Mouse (Mus musculus): ENCODE data around the gene Gng13. TPM values are rescaled to one million over a fixed set of nuclear protein-coding genes. Genes with fewer than 3 reads are reported as not detected.

Gng13 gene
- polyA plus RNA-seq, 1 experiment: 1.1 TPM

DNA sequence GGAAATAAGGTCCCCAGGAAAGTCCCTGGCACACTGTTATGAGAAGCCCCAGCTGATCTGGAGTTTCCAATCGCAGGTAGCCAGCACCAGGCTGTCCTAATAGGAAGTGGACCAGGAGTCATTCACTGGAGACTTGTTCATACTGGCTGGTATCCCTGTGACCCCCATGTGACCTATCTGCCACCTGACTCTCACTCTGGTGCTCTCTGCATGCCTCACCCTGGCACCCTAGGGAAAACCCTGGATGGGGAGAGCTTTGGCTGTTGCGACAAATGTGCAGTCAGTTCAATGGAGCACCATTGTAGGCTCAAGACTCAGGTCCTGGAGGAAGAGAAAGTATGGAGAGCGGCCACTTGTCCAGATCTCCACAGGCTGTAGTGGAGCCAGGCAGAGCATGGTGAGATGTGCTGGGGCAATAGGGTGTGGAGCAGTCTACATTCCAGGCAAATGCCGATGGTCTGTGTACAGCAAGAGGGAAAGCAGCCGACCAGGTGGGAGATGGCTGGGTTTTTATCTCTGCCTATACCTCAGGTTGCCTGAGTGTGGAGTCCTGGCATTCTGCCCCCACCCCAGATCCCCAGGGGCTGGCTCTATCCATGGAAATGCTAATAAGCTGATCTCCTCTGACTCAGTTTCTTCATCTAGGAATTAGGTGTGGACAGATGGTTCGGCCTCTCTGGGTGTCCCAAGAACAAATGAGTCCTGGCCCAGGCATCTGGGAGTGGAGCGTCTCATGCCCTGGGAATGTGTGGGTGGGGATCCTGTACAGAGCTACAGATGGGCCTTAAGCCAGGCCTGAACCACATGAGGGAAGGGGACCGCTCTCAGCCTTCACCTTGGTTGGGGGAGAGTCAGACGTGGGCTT, 39.6 kb downstream of the Gng13 start:
- no peak for DNase-seq (ENCODE audit: low read depth)
- TF ChIP-seq CTCF (IDR thresholded peaks at IDR 0.05; ENCODE audit: borderline replicate concordance, extremely low read depth, insufficient read depth, insufficient read length) (no peak), POLR2A (IDR thresholded peaks at IDR 0.05; ENCODE audit: borderline replicate concordance, extremely low read depth, insufficient read depth, insufficient read length, poor library complexity, severe bottlenecking) (no peak)

DNA sequence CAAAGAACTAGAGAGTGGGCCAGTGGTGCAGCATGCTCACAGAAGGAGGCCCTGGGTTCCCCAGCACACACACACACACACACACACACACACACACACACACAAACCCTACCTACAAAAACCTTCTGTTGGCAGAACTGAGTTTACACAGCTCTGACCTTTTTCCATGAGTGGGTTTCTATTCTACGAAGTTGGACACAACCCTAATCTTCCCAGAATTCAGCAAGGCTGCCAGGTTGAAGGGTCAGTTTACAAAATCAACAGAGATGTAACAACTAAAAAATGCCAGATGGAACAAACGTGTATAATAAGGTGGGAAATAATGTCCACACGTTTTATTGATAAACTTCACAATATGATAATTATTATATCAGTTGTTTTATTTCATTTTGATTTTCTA, 40.7 kb downstream of the Gng13 start:
- DNase-seq (ENCODE audit: low read depth): no peak
- TF ChIP-seq CTCF (IDR thresholded peaks at IDR 0.05; ENCODE audit: borderline replicate concordance, extremely low read depth, insufficient read depth, insufficient read length) (no peak), POLR2A (IDR thresholded peaks at IDR 0.05; ENCODE audit: borderline replicate concordance, extremely low read depth, insufficient read depth, insufficient read length, poor library complexity, severe bottlenecking) (no peak)

DNA sequence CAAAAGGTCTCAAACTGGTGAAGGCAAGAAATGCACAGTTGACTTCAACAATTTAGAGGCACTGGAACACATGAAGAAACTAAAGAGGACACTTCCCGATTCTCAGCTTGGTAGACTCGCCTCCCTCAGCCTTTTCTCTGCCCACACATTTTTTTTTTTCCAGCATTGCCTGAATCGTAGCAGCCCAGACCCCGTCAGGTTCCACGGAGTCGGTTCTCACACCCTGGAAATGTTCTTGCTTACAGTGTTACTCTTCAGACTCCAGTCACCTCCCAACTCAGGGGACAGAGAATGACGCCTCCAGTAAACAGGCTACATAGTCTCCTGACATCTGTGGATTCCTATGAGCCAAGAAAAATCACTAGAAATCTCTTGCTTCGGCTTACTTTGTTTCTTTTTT, 43.2 kb downstream of the Gng13 start:
- no peak for DNase-seq (ENCODE audit: low read depth)

DNA sequence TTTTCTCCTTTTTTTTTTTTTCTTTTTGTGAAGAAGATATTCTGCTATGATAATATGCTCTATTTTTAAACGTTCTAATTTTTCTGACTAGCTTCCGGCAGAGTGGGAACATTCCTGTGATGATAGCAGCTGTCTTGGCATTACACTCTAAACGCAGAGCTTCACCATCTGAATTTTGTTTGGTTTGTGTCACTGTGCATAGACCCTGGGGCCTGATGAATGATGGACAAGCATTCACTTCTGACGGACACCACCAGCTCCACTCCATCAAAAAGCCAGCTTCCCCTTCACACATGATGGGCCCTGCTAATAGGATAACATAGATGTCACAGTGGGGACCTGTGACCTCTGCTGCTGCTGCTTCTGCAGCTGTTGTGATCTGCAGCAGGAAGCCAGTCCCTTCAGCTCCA, 44.6 kb downstream of the Gng13 start:
- no peak for TF ChIP-seq POLR2A (IDR thresholded peaks at IDR 0.05; ENCODE audit: borderline replicate concordance, extremely low read depth, insufficient read depth, insufficient read length, poor library complexity, severe bottlenecking)
- DNase-seq (ENCODE audit: low read depth): no peak

More for the DNA sequence above, 43.2 kb downstream of the Gng13 start:
- TF ChIP-seq CTCF (IDR thresholded peaks at IDR 0.05; ENCODE audit: borderline replicate concordance, extremely low read depth, insufficient read depth, insufficient read length) (no peak), POLR2A (IDR thresholded peaks at IDR 0.05; ENCODE audit: borderline replicate concordance, extremely low read depth, insufficient read depth, insufficient read length, poor library complexity, severe bottlenecking) (no peak)

DNA sequence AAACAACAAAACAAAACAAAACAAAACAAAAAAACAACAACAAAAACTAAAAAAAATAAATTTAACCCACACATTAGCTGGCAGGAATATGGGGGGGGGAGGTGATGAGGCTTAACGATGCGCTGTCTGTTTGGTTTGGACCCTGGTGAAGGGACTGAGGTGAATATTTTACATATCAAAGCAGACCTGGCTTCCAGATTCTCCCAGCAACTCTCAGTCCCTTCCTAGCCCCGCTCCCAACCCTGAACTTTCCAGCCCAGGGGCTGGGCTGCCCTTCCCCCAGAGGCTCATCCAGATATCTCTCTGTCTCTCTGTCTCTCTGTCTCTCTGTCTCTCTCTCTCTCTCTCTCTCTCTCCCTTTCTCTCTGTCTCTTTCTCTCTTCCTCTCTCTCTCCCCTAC, 45.6 kb downstream of the Gng13 start:
- DNase-seq (ENCODE audit: low read depth): no peak
- no peak for TF ChIP-seq POLR2A (IDR thresholded peaks at IDR 0.05; ENCODE audit: borderline replicate concordance, extremely low read depth, insufficient read depth, insufficient read length, poor library complexity, severe bottlenecking)
- TF ChIP-seq CTCF (IDR thresholded peaks at IDR 0.05; ENCODE audit: borderline replicate concordance, extremely low read depth, insufficient read depth, insufficient read length): no peak

DNA sequence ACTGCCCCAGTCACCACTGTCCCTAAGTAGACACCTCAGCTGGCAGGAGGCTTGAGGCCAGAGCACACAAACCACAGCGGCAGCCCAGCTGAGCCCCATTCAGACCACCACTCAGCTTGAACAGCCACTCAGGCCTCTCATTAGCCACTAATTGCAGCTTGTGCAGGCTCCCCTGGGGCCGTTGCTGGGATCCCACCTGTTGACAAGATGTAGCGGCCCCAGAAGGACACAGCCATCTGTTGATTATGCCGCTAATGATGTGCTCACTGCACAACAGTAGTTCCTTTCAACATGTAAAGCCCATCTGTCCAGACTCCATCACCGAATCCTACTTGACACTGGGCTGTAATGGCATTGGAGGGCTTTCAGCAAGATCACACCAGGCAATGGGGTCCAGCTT, 48.9 kb downstream of the Gng13 start:
- TF ChIP-seq CTCF (IDR thresholded peaks at IDR 0.05; ENCODE audit: borderline replicate concordance, extremely low read depth, insufficient read depth, insufficient read length) (no peak), POLR2A (IDR thresholded peaks at IDR 0.05; ENCODE audit: borderline replicate concordance, extremely low read depth, insufficient read depth, insufficient read length, poor library complexity, severe bottlenecking) (no peak)
- peak; percentile 87 for DNase-seq (ENCODE audit: low read depth)

Other genes with a start within 250 kb of the Gng13 start
- gene Sstr5, start 219.9 kb upstream of the Gng13 start, polyA plus RNA-seq (2012; rRNA removed): 0.22 and 0.25 TPM in 2 replicates
- gene Sox8, start 146.5 kb upstream of the Gng13 start, polyA plus RNA-seq (2012; rRNA removed): 17.6 and 17.9 TPM in 2 replicates
- gene Lmf1, start 138.1 kb upstream of the Gng13 start, polyA plus RNA-seq (2012; rRNA removed): 11.7 and 16.0 TPM in 2 replicates
- gene Chtf18, start 10.2 kb downstream of the Gng13 start, polyA plus RNA-seq (2012; rRNA removed): 12.4 and 18.7 TPM in 2 replicates
- 43.2 and 59.4 TPM in 2 replicates for gene Rpusd1, start 10.5 kb downstream of the Gng13 start, polyA plus RNA-seq (2012; rRNA removed)
- 0.09 TPM in 1 of 2 replicates, not detected in the other for gene Mslnl, start 18.9 kb downstream of the Gng13 start, polyA plus RNA-seq (2012; rRNA removed)
- 0.07 and 0.19 TPM in 2 replicates for gene Msln, start 37.2 kb downstream of the Gng13 start, polyA plus RNA-seq (2012; rRNA removed)
- gene Narfl, start 56.6 kb downstream of the Gng13 start, polyA plus RNA-seq (2012; rRNA removed): 26.7 and 30.6 TPM in 2 replicates
- gene Haghl, start 68.5 kb downstream of the Gng13 start, polyA plus RNA-seq (2012; rRNA removed): 167 and 268 TPM in 2 replicates
- gene Ccdc78, start 69.4 kb downstream of the Gng13 start, polyA plus RNA-seq (2012; rRNA removed): 0.08 and 0.11 TPM in 2 replicates
- gene Fam173a, start 75.7 kb downstream of the Gng13 start, polyA plus RNA-seq (2012; rRNA removed): 93.9 and 145 TPM in 2 replicates
- gene AC134908.4, start 78.5 kb downstream of the Gng13 start, polyA plus RNA-seq (2012; rRNA removed): 0.12 and 0.21 TPM in 2 replicates
- gene Metrn, start 80.0 kb downstream of the Gng13 start, polyA plus RNA-seq (2012; rRNA removed): 107 and 109 TPM in 2 replicates
- 91.8 and 101 TPM in 2 replicates for gene Fbxl16, start 91.9 kb downstream of the Gng13 start, polyA plus RNA-seq (2012; rRNA removed)
- gene Wdr24, start 106.5 kb downstream of the Gng13 start, polyA plus RNA-seq (2012; rRNA removed): 47.0 and 57.5 TPM in 2 replicates
- gene Jmjd8, start 111.7 kb downstream of the Gng13 start, polyA plus RNA-seq (2012; rRNA removed): 80.0 and 93.6 TPM in 2 replicates
- gene Stub1, start 116.2 kb downstream of the Gng13 start, polyA plus RNA-seq (2012; rRNA removed): 252 and 308 TPM in 2 replicates
- 56.2 and 67.3 TPM in 2 replicates for gene Rhbdl1, start 120.1 kb downstream of the Gng13 start, polyA plus RNA-seq (2012; rRNA removed)
- gene Gm20683, start 124.6 kb downstream of the Gng13 start, polyA plus RNA-seq (2012; rRNA removed): 26.6 and 40.8 TPM in 2 replicates
- 88.4 and 111 TPM in 2 replicates for gene Rhot2, start 127.7 kb downstream of the Gng13 start, polyA plus RNA-seq (2012; rRNA removed)
- gene Wdr90, start 144.3 kb downstream of the Gng13 start, polyA plus RNA-seq (2012; rRNA removed): 49.5 and 81.1 TPM in 2 replicates
- 11.7 and 14.8 TPM in 2 replicates for gene Mcrip2, start 151.6 kb downstream of the Gng13 start, polyA plus RNA-seq (2012; rRNA removed)
- 71.4 and 89.5 TPM in 2 replicates for gene Mettl26, start 157.9 kb downstream of the Gng13 start, polyA plus RNA-seq (2012; rRNA removed)
- 0.66 and 0.90 TPM in 2 replicates for gene Wfikkn1, start 163.7 kb downstream of the Gng13 start, polyA plus RNA-seq (2012; rRNA removed)
- 88.3 and 98.8 TPM in 2 replicates for gene Rab40c, start 202.6 kb downstream of the Gng13 start, polyA plus RNA-seq (2012; rRNA removed)
- 117 and 126 TPM in 2 replicates for gene Pigq, start 227.8 kb downstream of the Gng13 start, polyA plus RNA-seq (2012; rRNA removed)
- gene Nhlrc4, start 227.8 kb downstream of the Gng13 start, polyA plus RNA-seq (2012; rRNA removed): 0.08 and 0.56 TPM in 2 replicates
- gene A930017K11Rik, start 235.4 kb downstream of the Gng13 start, polyA plus RNA-seq (2012; rRNA removed): 0.66 and 1.0 TPM in 2 replicates

Data from brain, embryonic 14.5 days (tissue).